Mouse (Mus musculus): ENCODE results near the gene Mrrf.

DNA sequence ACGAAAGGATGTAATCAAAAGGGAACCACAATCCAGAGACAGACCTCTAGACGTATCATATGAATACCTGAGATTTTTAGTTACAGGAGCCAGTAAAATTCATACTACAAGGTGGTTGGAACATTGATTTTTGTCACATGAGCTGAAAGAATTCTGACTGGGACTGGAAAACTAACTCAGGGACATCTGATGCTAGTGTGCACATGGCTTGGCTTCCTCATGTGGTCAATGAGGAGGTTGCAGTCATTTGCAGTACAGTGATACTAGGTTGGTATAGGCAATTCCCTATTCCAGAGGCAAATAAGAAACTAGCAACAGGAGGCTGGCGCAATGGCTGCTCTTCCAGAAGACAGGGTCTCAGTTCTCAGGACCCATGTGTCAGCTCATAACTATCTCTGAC is 23.6 kb upstream of the Mrrf start:
- peak; percentile 2; the same call in 1 of the 2 replicates for TF ChIP-seq CTCF (IDR thresholded peaks at IDR 0.05; ENCODE audit: borderline replicate concordance, extremely low read depth, insufficient read depth, insufficient read length)
- no peak for TF ChIP-seq POLR2A (IDR thresholded peaks at IDR 0.05; ENCODE audit: borderline replicate concordance, extremely low read depth, insufficient read depth, insufficient read length, poor library complexity, severe bottlenecking)
